Mouse (Mus musculus) gastrocnemius, adult 2 months (tissue): ENCODE data around the gene Cept1. TPM values are rescaled to one million over a fixed set of nuclear protein-coding genes. Genes with fewer than 3 reads are reported as not detected.
"Not testable (repeated sequence)": the region's sequence is repeated elsewhere in the genome, so short reads cannot be mapped to it uniquely, and the experiment has no call there.

Experiments used
- DNase-seq: peaks from one replicate; pipeline ENCODE4 v3.0.0; 2022
- H3K27ac ChIP-seq: fragments of 200-600 bp; 2 replicates; pipeline ENCODE4 v1.8.1; 2022; ENCODE audit warnings: mild to moderate bottlenecking
- H3K4me3 ChIP-seq: fragments of 200-600 bp; 2 replicates; pipeline ENCODE4 v1.8.1; 2022; ENCODE audit warnings: mild to moderate bottlenecking, moderate library complexity
- CTCF ChIP-seq: fragments of 200-600 bp; IDR thresholded peaks from 2 replicates; pipeline ENCODE4 v1.8.1; 2022; ENCODE audit warnings: antibody characterized with exemption, mild to moderate bottlenecking, moderate library complexity
- intact Hi-C: fragments of 180-260 bp; cut with DNase I; formaldehyde crosslinking; loops from one replicate; pipeline ENCODE4 v1.15.1; 2025
- long read RNA-seq, 2 experiments: library from polyadenylated mRNA; stranded (forward); transcript quantifications; one replicate each; pipeline ENCODE4 v2.0.0; 2021
- total RNA-seq, 2 experiments: library from RNA; stranded (reverse); gene quantifications; 2 replicates each; pipeline ENCODE4 v1.2.3; 2021

The Cept1 gene
- total RNA-seq, result 10 to 100 TPM; 24.8 to 27.0 TPM
- long read RNA-seq, experiment 1, transcript Cept1-201 (9 exons, 2,020 nt), result major isoform, 12 of 25 reads
- long read RNA-seq, experiment 1, transcript Cept1-202 (9 exons, 2,814 nt), result minor isoform, 5 of 25 reads
- long read RNA-seq, experiment 1, partial matches to known transcripts, result 1 of 25 reads
- long read RNA-seq, experiment 1, other reads (novel, unspliced or antisense), result 7 of 25 reads
- long read RNA-seq, experiment 2, transcript Cept1-201 (9 exons, 2,020 nt), result minor isoform, 7 of 20 reads
- long read RNA-seq, experiment 2, transcript Cept1-202 (9 exons, 2,814 nt), result major isoform, 8 of 20 reads
- long read RNA-seq, experiment 2, partial matches to known transcripts, result 0 of 20 reads
- long read RNA-seq, experiment 2, other reads (novel, unspliced or antisense), result 5 of 20 reads

DNA sequence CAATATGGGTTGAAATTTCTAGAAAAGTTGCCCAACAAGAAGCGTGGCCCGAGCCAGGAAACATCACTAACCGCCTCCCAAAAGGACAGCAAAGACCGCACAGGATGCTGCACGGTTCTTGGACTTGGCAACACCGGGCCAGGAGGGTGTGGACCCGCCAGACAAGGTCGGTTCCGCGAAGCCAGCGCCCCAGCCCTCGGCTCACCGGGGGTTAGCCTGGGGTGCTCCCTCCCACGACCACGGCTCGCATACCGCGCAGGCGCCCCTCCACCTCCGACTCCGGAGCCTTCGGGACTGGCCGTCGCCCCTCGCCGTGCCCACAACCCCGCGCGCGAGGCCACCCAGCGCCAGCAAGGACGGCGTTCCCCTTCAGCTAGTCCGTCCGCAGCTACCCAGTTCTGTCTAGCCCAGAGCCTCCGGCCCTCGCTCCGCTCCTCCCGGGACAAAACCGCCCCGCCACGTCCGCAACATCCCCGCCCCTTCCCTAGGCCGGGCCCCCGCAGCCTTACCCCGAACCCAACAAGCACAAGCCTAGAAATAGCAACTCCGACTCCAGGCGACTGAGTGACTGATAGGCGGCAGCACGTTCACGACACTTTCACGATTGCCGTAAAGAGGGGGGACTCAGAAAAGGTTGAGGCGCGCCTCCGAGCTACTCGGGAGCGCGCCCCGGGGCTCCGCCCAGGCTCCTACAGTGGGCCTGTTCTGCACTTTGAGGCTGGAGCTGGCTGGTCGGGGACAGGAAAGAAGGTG lies at the start of gene Cept1, which contains the start of gene Dram2:
TSS of gene Cept1 (minus strand) at position 632 of the 753 bp plus-strand sequence.
TSS of gene Dram2 (plus strand) at position 628 of the 753 bp plus-strand sequence.
- intact Hi-C loops, result loop anchor here (2.0 to 10.0 kb wide), 2 partner anchors 173 to 583 kb away; partner anchors contain the start of gene Atp5f1
- peak; percentile 94 for DNase-seq
- H3K27ac ChIP-seq, result peak within 1 kb of the TSS; percentile 93
- TF ChIP-seq CTCF, result no peak
- peak within 1 kb of the TSS; percentile 89 for H3K4me3 ChIP-seq

DNA sequence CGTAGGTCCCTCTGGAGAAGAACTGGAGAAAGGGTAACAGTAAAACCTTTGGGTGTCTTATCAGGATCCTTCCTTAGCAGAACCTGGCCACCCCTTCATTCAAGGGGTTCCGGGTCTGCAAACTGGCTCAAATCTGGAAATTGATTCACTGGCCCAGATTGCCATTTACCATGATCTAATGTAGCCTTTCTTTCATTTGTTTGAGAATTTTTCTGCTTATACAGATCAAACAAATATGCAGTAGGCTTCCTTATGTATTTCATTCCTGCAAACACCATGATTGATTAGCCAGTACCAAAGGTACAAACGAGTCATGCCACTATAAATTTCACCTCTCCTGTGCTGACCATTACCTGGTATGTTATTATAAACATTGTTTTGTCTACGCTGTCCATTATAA lies 46.0 kb upstream of the Cept1 start:
- DNase-seq, H3K4me3 ChIP-seq, H3K27ac ChIP-seq, intact Hi-C loops: not testable (repeated sequence)

DNA sequence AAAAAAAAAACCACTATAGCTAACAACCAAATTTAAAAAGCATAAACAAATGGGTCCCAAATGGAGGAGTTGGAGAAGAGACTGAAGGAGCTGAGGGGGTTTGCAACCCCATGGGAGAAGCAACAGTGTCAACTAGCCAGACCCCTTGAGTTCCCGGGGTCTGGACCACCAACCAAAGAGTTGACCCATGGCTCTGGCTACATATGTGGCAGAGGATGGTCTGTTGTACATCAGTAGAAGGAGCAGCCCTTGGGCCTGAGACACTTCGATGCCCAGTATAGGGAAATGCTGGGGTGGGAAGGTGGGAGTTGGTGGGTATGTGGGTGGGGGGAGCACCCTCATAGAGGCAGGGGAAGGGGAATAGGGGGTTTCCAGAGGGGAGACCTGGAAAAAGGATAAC lies 31.7 kb upstream of the Cept1 start:
- no peak for DNase-seq
- intact Hi-C loops, result no loop called here
- no peak overlapping the region for H3K27ac ChIP-seq
- no peak overlapping the region for H3K4me3 ChIP-seq
- no peak for TF ChIP-seq CTCF

DNA sequence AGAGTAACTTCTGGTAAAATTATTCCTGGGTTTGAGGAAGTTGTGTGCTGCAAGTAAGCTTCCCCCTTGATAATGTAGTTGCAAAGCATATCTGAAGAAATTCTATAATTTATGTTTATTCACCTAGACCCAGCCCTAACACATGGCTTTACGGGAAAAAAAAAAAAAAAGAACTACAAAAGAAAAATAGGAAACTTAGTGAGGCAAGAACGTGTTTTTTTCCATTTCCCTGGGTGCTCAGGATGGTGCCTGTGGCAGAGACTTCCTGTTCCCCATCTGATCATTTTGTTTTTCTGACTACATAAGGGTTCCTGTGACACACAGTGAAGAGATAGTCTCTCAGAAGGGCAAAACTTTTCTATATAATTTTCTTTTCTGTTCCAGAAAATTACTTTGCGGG lies 25.6 kb upstream of the Cept1 start:
- H3K4me3 ChIP-seq, result no peak overlapping the region
- no peak for DNase-seq
- intact Hi-C loops, result no loop called here
- TF ChIP-seq CTCF, result no peak
- H3K27ac ChIP-seq, result no peak overlapping the region

- Histone ChIP-seq H3K4me3 (no peak overlapping the region), H3K27ac (no peak overlapping the region)
- intact Hi-C loops, result no loop called here
- DNase-seq, result no peak
- TF ChIP-seq CTCF, result no peak
Observed at GRCm38 (mm10) chr3:106565876-106566275, 18.3 kb upstream of the Cept1 start.

- Histone ChIP-seq H3K4me3 (no peak overlapping the region), H3K27ac (no peak overlapping the region)
- DNase-seq, result no peak
- intact Hi-C loops, result no loop called here
- no peak for TF ChIP-seq CTCF
Observed at GRCm38 (mm10) chr3:106558271-106558670, 10.7 kb upstream of the Cept1 start.

DNA sequence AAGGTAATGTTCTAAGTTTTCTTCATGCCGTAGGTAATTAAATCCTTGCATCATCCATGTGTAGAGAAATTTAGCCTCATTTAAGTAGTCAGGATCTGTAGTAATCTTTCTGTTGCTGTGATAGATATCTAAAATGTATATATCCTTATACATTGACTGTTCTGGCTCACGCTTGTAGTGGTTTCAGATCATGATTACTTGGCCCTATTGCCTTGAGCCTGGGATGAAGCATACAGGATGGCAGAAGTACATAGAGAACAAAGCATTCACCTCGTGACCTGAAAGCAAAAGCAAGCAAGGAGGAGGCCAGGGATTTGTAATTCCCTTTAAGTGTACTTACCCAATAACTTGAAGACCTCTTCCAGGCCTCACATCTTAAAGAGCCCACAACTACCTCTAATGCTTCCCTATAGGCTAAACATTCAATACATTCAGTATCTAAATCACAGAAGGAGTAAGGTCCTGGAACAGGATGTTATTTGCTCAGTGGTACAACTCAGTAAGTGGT lies 8.2 kb upstream of the Cept1 start:
- Histone ChIP-seq H3K4me3 (no peak overlapping the region), H3K27ac (no peak overlapping the region)
- TF ChIP-seq CTCF, result no peak
- intact Hi-C loops, result no loop called here
- no peak for DNase-seq

DNA sequence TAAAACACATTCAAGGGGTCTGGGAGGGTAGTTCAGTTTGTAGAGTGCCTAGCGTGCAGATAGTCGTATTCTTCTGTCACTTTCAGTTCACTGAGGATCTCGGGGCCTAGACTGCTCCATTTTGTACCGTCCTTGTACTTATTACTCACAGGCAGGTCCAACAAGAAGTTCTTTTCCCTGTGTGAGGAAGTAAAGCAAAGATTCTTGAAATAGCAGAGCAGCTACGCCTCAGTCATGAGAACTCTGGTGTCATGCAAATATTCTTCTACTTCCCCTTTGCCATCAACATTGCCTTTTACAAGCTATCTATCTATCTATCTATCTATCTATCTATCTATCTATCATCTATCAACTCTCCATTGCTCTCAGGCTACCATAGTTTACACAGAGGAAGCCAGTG lies 5.8 kb upstream of the Cept1 start:
- Histone ChIP-seq H3K27ac (no peak overlapping the region), H3K4me3 (no peak overlapping the region)
- intact Hi-C loops, result no loop called here
- TF ChIP-seq CTCF, result no peak
- no peak for DNase-seq

GRCm38 (mm10) chr3:106548971-106549370 lies 1.4 kb upstream of the Cept1 start:
- TF ChIP-seq CTCF, result no peak
- no peak for DNase-seq
- peak overlapping the region; percentile 93 for H3K27ac ChIP-seq
- intact Hi-C loops, result loop anchor here (10.0 kb wide), 1 partner anchor 584 kb away; the partner anchor contains the start of gene Atp5f1
- H3K4me3 ChIP-seq, result peak overlapping the region; percentile 89

GRCm38 (mm10) chr3:106547924-106548539 lies 430 bp upstream of the Cept1 start:
- TF ChIP-seq CTCF, result no peak
- H3K27ac ChIP-seq, result peak overlapping the region; percentile 93
- intact Hi-C loops, result loop anchor here (2.0 to 10.0 kb wide), 2 partner anchors 173 to 583 kb away; partner anchors contain the start of gene Atp5f1
- no peak for DNase-seq
- H3K4me3 ChIP-seq, result peak overlapping the region; percentile 89

DNA sequence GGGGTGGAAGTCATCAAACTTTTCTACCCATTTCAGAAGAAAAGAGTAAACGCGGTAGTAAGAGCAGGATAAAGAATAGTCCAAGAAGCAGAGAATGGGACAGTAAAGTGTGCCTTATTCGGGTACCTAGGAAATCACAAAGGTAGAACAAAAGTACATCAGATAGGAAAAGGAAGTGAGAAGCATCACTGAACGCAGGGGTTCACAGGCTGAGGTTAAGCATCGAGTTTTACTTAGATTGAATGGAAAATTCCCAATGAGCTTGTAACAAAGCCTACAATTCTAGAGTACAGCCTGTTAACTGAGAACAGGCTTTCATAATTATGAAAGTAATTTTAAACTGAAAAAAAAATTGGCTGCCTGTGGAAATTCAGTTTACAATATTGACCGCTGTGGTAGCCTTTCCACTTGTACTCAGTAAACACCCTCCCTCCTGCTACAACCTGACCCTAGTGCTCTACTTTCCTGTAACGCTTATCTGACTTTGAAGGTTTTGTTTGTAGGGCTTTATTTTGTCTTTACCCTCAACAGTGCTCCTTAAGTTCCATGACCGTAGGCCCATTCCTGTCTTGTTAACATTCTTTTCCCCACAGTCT lies 2.8 kb downstream of the Cept1 start:
- no peak for TF ChIP-seq CTCF
- H3K27ac ChIP-seq, result peak overlapping the region; percentile 80
- intact Hi-C loops, result loop anchor here (10.0 kb wide), 1 partner anchor 580 kb away; the partner anchor contains the start of gene Atp5f1
- no peak overlapping the region; the same call in 1 of the 2 replicates for H3K4me3 ChIP-seq
- DNase-seq, result no peak

DNA sequence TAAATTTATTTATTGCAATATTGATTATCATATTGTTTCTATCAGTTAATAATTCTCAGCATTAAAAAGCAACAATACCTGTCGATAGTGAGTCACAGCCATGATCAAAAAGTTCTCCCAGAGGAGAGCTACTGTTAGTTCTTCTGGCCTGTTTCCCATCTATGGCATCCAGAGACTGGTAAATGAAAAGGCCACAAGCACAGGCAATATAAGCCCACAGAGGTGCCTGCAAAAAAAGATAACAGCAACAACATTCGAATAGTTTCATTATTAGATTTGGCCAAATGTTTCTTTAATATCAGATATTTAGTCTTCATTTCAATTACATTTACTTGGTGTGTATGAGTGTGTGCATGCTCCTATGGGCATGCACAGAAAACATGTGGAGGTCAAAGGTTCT lies 14.3 kb downstream of the Cept1 start:
- intact Hi-C loops, result no loop called here

More for the DNA sequence above, 14.3 kb downstream of the Cept1 start:
- Histone ChIP-seq H3K27ac (no peak overlapping the region), H3K4me3 (no peak overlapping the region)
- DNase-seq, result no peak
- no peak for TF ChIP-seq CTCF
